Mouse (Mus musculus): ENCODE measurements around the gene Nkx1-2.

Gene Nkx1-2

GRCm38 (mm10) chr7:132565831-132566230, 33.6 kb downstream of the Nkx1-2 start:
- DNase-seq (ENCODE audit: low spot score), result no peak

- no peak for DNase-seq (ENCODE audit: low spot score)
These were observed 40.2 kb downstream of the Nkx1-2 start for GRCm38 (mm10) chr7:132559138-132559766.

GRCm38 (mm10) chr7:132558141-132558736, 41.2 kb downstream of the Nkx1-2 start:
- no peak for DNase-seq (ENCODE audit: low spot score)

- DNase-seq (ENCODE audit: low spot score), result no peak
These were observed 42.9 kb downstream of the Nkx1-2 start for GRCm38 (mm10) chr7:132556575-132556974.

GRCm38 (mm10) chr7:132555911-132556310, 43.5 kb downstream of the Nkx1-2 start:
- no peak for DNase-seq (ENCODE audit: low spot score)

GRCm38 (mm10) chr7:132554091-132554490, 45.3 kb downstream of the Nkx1-2 start:
- DNase-seq (ENCODE audit: low spot score), result no peak

- DNase-seq (ENCODE audit: low spot score), result peak; percentile 96
These were observed 47.9 kb downstream of the Nkx1-2 start for GRCm38 (mm10) chr7:132551351-132552126.

GRCm38 (mm10) chr7:132547126-132547525, 52.3 kb downstream of the Nkx1-2 start:
- DNase-seq (ENCODE audit: low spot score), result no peak
